ENCODE assay signal across 21 mouse cellular contexts in the genomic region with DNA sequence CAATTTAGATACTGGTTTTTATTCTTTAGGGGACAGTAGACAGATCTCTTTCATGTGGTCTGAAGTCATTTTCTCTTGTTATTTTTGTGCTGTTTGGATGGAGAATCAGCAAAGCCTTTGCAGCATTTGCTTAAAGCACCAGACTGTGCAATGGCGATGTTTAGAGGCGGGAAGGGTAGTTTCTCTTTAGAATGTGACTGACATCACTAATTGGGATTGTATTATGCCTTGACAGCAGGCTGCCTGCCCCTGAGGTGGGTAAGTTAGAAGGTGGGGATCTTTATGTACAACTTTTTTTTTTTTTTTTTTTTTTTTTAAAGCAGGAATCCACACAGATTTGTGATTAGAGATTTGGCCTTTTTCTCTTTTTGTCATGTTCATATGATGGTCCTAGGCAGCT.
"Had no signal": no experiment of that assay in that cellular context is flagged by ENCODE, and none has a peak within 500 bp of the region (broad histone marks: within the 10 kb centered on the region; RNA-seq: fewer than 3 reads in every experiment).

No protein-coding gene starts in this region.

- H3K4me3 ChIP-seq: kidney, embryonic 15.5 days; limb, embryonic 12.5 days; limb, embryonic 15.5 days; midbrain, embryonic 15.5 days; myocyte; neural tube, embryonic 13.5 days; stomach, embryonic 15.5 days had no signal

- H3K4me2 ChIP-seq: kidney, embryonic 15.5 days; limb, embryonic 12.5 days; limb, embryonic 15.5 days; liver, embryonic 11.5 days; lung, embryonic 14.5 days; midbrain, embryonic 15.5 days; neural tube, embryonic 13.5 days; stomach, embryonic 15.5 days had no signal

- ATAC-seq: liver, postnatal 0 days; lung, postnatal 0 days; midbrain, embryonic 15.5 days had no signal

- H3K27ac ChIP-seq: kidney, embryonic 15.5 days; limb, embryonic 12.5 days; limb, embryonic 15.5 days; liver, embryonic 14.5 days; macrophage; midbrain, embryonic 15.5 days; neural tube, embryonic 13.5 days; stomach, embryonic 15.5 days had no signal

- H3K9me3 ChIP-seq: kidney, embryonic 15.5 days; limb, embryonic 12.5 days; limb, embryonic 15.5 days; midbrain, embryonic 15.5 days; neural tube, embryonic 13.5 days; stomach, embryonic 15.5 days had no signal

- H3K27me3 ChIP-seq: kidney, embryonic 15.5 days; limb, embryonic 15.5 days; midbrain, embryonic 15.5 days; neural tube, embryonic 13.5 days; stomach, embryonic 15.5 days had no signal

- H3K36me3 ChIP-seq: kidney, embryonic 15.5 days; limb, embryonic 12.5 days; limb, embryonic 15.5 days; midbrain, embryonic 15.5 days; neural tube, embryonic 13.5 days; stomach, embryonic 15.5 days had no signal

- DNase-seq: kidney, adult 8-10 months; kidney, postnatal 10 days; kidney, postnatal 36 days; left cerebral cortex, postnatal 4 days; liver, postnatal 0 days; lung, embryonic 14.5 days; retina, postnatal 1 day; right cerebral cortex, postnatal 25 days; spleen, adult 18-20 months; thymus, postnatal 25 days had no signal

- H3K9ac ChIP-seq: kidney, embryonic 15.5 days; limb, embryonic 12.5 days; limb, embryonic 15.5 days; liver, embryonic 14.5 days; liver, postnatal 0 days; lung, embryonic 14.5 days; midbrain, embryonic 15.5 days; neural tube, embryonic 13.5 days; stomach, embryonic 15.5 days had no signal

- H3K4me1 ChIP-seq: limb, embryonic 12.5 days; limb, embryonic 15.5 days; stomach, embryonic 15.5 days had no signal
